Mouse (Mus musculus) Patski (cell line): ENCODE results near the gene Sgpp2. TPM values are rescaled to one million over a fixed set of nuclear protein-coding genes. Genes with fewer than 3 reads are reported as not detected.
A peak's percentile ranks its signal among the peaks of the same experiment; 100 is the strongest.

ENCODE experiments used
- ATAC-seq: fragments of 100-300 bp; one replicate; pipeline ENCODE4 v1.8.0; 2021
- CTCF ChIA-PET: fragments of 350-600 bp; sonication (Branson Sonifier 250); formaldehyde crosslinking; loops from one replicate; lab custom pipeline; 2022; ENCODE audit warnings: inconsistent platforms; lab: Charles Lee
- POLR2A ChIA-PET: fragments of 350-600 bp; sonication (Branson Sonifier 250); formaldehyde crosslinking; loops from one replicate; lab custom pipeline; 2022; ENCODE audit warnings: antibody characterized with exemption, inconsistent platforms; lab: Charles Lee
- DNase-seq: peaks from one replicate; pipeline ENCODE4 v3.0.0-alpha.2; 2011; ENCODE audit warnings: low read depth, low spot score
- H3K27me3 ChIP-seq: fragments of 371-371 bp; one replicate; pipeline ENCODE4 v1.5.1; 2021
- CTCF ChIP-seq: fragments of 100-300 bp; IDR thresholded peaks from one replicate; pipeline ENCODE4 v1.5.1; 2021
- in situ Hi-C: fragments of 300-500 bp; cut with MboI; formaldehyde crosslinking; loops from 3 replicates; pipeline ENCODE4 v1.11.1; 2018; ENCODE audit warnings: low pct_unique_long_range_greater_than_20kb, mixed read lengths
- polyA plus RNA-seq: library from polyadenylated mRNA; unstranded; gene quantifications from one replicate; pipeline ENCODE4 v1.2.3, GENCODE M21; 2021

The Sgpp2 gene
- polyA plus RNA-seq = 0.09 TPM

DNA sequence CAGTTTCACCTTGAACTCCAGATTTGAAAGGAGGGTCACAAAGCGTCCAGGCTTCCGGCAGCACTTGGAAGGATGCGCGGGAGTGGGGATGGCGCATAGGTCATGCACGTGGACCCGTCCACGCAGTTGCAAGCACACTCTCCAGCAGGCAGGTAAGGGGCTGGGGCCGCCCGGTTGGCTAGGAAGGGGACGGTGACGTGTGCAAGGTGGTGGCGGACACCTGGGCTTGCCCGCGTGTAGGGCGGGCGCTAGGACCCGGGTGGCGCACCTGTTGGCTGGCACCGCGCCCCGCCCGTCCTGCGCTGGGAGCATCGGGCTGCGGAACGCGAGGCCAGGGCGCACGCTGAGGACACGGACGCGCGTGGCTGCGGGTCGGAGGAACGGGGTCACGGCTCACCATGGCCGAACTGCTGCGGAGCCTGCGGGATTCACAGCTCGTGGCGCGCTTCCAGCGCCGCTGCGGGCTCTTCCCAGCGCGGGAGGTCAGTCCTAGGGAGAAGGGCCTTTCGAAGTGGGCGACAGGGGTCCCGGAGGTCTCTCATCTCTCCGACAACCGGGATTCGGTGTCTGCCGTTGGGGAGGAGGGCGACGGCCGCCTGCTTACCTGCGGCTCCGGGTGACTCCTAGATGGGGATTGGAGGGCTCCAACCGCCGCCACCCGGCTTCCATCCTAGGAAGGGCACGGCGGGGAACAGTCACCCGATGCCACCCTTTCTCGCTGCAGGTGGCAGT, at the start of gene Sgpp2:
TSS of gene Sgpp2 (plus strand) at position 325 of the 732 bp plus-strand sequence.
- DNase-seq (no peak), ATAC-seq (no peak)
- H3K27me3 ChIP-seq = peaks cover 11% of the 10 kb centered on the region
- in situ Hi-C loops = no loop called here
- POLR2A ChIA-PET = no interaction called here
- no peak for TF ChIP-seq CTCF
- CTCF ChIA-PET = no interaction called here

GRCm38 (mm10) chr1:78267519-78267918, 42.6 kb upstream of the Sgpp2 start:
- POLR2A ChIA-PET = no interaction called here
- CTCF ChIA-PET = no interaction called here
- no peak for DNase-seq
- in situ Hi-C loops = no loop called here
- peak; percentile 36 for TF ChIP-seq CTCF
- H3K27me3 ChIP-seq = no peaks in the 10 kb centered on the region
- no peak for ATAC-seq

- POLR2A ChIA-PET = no interaction called here
- peaks cover 3% of the 10 kb centered on the region for H3K27me3 ChIP-seq
- CTCF ChIA-PET = interaction anchor here (1.3 kb wide), 1 partner anchor 22 kb away, joined by 3 read pairs; no protein-coding TSS in a partner anchor
- ATAC-seq = no peak
- no peak for TF ChIP-seq CTCF
- in situ Hi-C loops = no loop called here
- DNase-seq = peak; percentile 57
These were observed 37.2 kb upstream of the Sgpp2 start for GRCm38 (mm10) chr1:78272915-78273314.

GRCm38 (mm10) chr1:78279128-78279527, 31.0 kb upstream of the Sgpp2 start:
- ChIA-PET CTCF (interaction anchor here (1.0 kb wide), 1 partner anchor 10 kb away, joined by 3 read pairs; no protein-coding TSS in a partner anchor), POLR2A (no interaction called here)
- in situ Hi-C loops = no loop called here
- peaks cover 3% of the 10 kb centered on the region for H3K27me3 ChIP-seq
- TF ChIP-seq CTCF = no peak
- no peak for DNase-seq
- no peak for ATAC-seq

- CTCF ChIA-PET = no interaction called here
- TF ChIP-seq CTCF = no peak
- POLR2A ChIA-PET = no interaction called here
- DNase-seq (no peak), ATAC-seq (no peak)
- in situ Hi-C loops = no loop called here
- H3K27me3 ChIP-seq = peaks cover 3% of the 10 kb centered on the region
These were observed 17.7 kb upstream of the Sgpp2 start for GRCm38 (mm10) chr1:78292397-78292796.

DNA sequence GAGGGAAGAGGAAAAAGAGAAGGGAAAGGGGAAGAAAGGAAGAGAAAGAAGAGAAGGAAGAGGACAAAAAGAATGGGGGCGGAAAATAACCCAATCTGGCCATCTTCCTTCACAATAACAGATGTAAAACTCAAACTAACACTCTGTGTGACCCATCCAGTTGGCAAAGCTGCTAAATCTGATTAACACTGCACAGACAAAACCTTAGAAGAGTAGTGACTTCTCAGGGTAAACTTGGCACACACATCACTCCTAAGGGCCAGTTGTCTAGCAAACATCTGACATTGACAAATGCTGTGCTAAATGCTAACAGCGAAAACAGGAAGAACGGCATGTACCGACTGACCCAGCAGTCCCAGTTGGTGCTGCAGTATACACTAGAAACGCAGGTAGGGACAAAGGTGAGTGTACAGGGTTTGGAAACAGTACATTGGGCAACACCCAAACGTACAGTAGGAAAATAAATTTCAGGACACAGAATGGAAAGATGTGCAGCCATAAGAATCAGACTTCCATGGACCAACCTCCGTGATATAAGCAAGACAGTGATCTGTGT, 10.4 kb upstream of the Sgpp2 start:
- no peak for TF ChIP-seq CTCF
- ChIA-PET POLR2A (no interaction called here), CTCF (interaction anchor here (1.2 kb wide), 1 partner anchor 23 kb away, joined by 3 read pairs; no protein-coding TSS in a partner anchor)
- in situ Hi-C loops = no loop called here
- no peak for DNase-seq
- peaks cover 8% of the 10 kb centered on the region for H3K27me3 ChIP-seq
- ATAC-seq = no peak

DNA sequence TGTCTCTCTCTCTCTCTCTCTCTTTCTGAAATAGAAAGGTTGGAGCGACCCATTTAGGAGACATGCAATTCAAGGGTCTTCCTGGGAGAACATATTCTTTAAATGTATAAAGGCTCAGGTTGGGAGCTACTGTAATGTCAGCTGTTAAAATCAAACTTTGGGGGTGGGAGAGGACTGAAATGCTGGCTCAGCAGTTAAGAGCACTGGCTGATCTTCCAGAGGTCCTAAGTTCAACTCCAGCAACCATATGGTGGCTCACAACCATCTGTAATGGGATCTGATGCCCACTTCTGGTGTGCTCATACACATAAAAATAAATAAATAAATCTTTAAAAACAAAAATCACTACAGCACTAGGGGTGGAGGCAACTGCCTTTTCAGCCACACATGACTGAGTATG, 1.5 kb upstream of the Sgpp2 start:
- ChIA-PET POLR2A (no interaction called here), CTCF (no interaction called here)
- ATAC-seq (no peak), DNase-seq (no peak)
- no peak for TF ChIP-seq CTCF
- peaks cover 18% of the 10 kb centered on the region for H3K27me3 ChIP-seq
- in situ Hi-C loops = no loop called here

DNA sequence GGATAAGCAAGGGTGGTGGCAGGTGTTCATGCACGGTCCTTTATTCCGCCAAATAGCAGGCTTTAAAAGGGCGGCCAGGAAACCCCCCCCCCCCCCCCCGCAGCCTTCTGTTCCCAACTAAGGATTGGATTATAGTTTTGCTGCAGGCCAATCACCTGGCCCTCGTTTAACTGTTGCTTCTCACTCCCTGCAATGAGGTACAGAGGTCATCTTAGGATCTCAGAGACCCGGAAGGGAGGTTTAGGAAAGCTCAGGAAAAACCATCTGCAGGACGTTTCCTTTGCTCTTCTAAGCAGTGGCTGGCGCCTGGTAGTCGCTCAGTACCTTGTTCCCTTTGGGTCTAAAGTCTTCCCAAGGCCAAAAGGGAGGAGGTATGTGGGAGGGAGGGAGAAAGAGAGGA, 865 bp upstream of the Sgpp2 start:
- ATAC-seq = no peak
- TF ChIP-seq CTCF = no peak
- POLR2A ChIA-PET = interaction anchor here (0.6 kb wide), 2 partner anchors 15 to 724 kb away, joined by 3 read pairs; no protein-coding TSS in a partner anchor
- peaks cover 14% of the 10 kb centered on the region for H3K27me3 ChIP-seq
- DNase-seq = no peak
- CTCF ChIA-PET = no interaction called here
- in situ Hi-C loops = no loop called here

DNA sequence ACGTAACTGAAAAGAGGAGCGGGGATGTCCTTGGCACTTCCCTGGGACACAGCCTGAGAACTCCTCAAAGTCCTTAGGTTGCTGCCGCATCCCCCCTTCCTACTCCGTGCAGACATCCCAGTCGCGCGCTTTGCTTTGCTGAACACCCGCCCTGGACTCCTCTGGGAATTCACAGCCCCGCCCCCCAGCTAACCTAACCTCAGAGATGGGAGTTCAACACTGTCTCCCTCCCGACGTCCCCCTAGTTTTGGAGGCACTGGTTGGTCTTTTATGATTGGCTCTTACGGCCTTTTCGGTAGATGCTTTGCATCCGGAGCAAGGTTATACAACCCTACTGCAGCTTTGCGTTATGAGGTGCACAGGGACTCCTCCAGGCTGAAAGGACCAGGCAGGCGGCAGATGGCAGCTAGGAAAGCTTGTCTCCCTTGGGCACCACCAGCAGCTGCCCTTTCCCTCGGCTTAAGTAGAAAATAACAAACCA, 756 bp downstream of the Sgpp2 start:
- ChIA-PET POLR2A (no interaction called here), CTCF (no interaction called here)
- in situ Hi-C loops = no loop called here
- ATAC-seq = no peak
- DNase-seq = no peak
- H3K27me3 ChIP-seq = peaks cover 11% of the 10 kb centered on the region
- TF ChIP-seq CTCF = no peak

DNA sequence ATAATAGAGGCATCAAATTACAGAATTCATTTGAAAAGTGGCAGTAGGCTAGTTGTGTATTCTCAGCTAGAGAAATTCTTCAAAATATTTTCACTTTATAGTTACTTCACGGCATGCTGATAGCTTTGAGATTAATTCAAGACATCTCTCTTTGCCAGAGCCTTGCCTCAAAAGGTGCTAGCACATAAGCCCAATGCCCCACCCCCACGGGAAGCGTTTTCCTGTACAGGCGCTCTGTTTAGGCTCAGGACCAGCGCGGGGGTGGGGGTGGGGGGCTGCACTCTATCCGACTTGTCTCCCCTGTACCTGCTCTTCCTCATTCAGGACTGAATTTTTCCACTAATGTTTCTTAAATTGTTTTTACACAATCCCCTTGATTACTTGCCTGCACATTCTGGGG, 1.3 kb downstream of the Sgpp2 start:
- POLR2A ChIA-PET = no interaction called here
- no peak for TF ChIP-seq CTCF
- ATAC-seq (no peak), DNase-seq (no peak)
- CTCF ChIA-PET = no interaction called here
- H3K27me3 ChIP-seq = peaks cover 11% of the 10 kb centered on the region
- in situ Hi-C loops = no loop called here

GRCm38 (mm10) chr1:78312917-78313316, 2.8 kb downstream of the Sgpp2 start:
- DNase-seq = no peak
- no peak for ATAC-seq
- in situ Hi-C loops = no loop called here
- ChIA-PET POLR2A (no interaction called here), CTCF (no interaction called here)
- no peak for TF ChIP-seq CTCF
- peaks cover 6% of the 10 kb centered on the region for H3K27me3 ChIP-seq
